Mouse (Mus musculus): ENCODE measurements around the gene Gm44790. TPM values are rescaled to one million over a fixed set of nuclear protein-coding genes. Genes with fewer than 3 reads are reported as not detected.
"Not testable (repeated sequence)": the region's sequence is repeated elsewhere in the genome, so short reads cannot be mapped to it uniquely, and the experiment has no call there.

Gm44790 gene
- total RNA-seq, 2 experiments from 2014 or later = 0.92 to 3.0 TPM

GRCm38 (mm10) chr6:86472100-86472955, 45.9 kb downstream of the Gm44790 start:
- peak; percentile 99 for DNase-seq (ENCODE audit: extremely low spot score in 1 of 2, low spot score in 1 of 2)

GRCm38 (mm10) chr6:86473077-86473476, 46.6 kb downstream of the Gm44790 start:
- DNase-seq (ENCODE audit: extremely low spot score in 1 of 2, low spot score in 1 of 2) = no peak

- no peak for DNase-seq (ENCODE audit: extremely low spot score in 1 of 2, low spot score in 1 of 2)
Measured at GRCm38 (mm10) chr6:86474072-86474471, 47.6 kb downstream of the Gm44790 start.

- DNase-seq (ENCODE audit: extremely low spot score in 1 of 2, low spot score in 1 of 2) = no peak
Measured at GRCm38 (mm10) chr6:86474646-86475181, 48.3 kb downstream of the Gm44790 start.

- no peak for DNase-seq (ENCODE audit: extremely low spot score in 1 of 2, low spot score in 1 of 2)
Measured at GRCm38 (mm10) chr6:86475462-86476167, 49.2 kb downstream of the Gm44790 start.

GRCm38 (mm10) chr6:86476931-86477330, 50.5 kb downstream of the Gm44790 start:
- no peak for DNase-seq (ENCODE audit: extremely low spot score in 1 of 2, low spot score in 1 of 2)

GRCm38 (mm10) chr6:86479311-86479710, 52.9 kb downstream of the Gm44790 start:
- DNase-seq (ENCODE audit: extremely low spot score in 1 of 2, low spot score in 1 of 2) = no peak

- no peak for DNase-seq (ENCODE audit: extremely low spot score in 1 of 2, low spot score in 1 of 2)
Measured at GRCm38 (mm10) chr6:86479816-86480188, 53.3 kb downstream of the Gm44790 start.

- DNase-seq (ENCODE audit: extremely low spot score in 1 of 2, low spot score in 1 of 2) = no peak
Measured at GRCm38 (mm10) chr6:86480189-86480831, 53.9 kb downstream of the Gm44790 start.

GRCm38 (mm10) chr6:86481871-86482270, 55.4 kb downstream of the Gm44790 start:
- no peak for DNase-seq (ENCODE audit: extremely low spot score in 1 of 2, low spot score in 1 of 2)

- DNase-seq (ENCODE audit: extremely low spot score in 1 of 2, low spot score in 1 of 2) = no peak
Measured at GRCm38 (mm10) chr6:86485943-86486640, 59.6 kb downstream of the Gm44790 start.

GRCm38 (mm10) chr6:86487358-86488148, 61.1 kb downstream of the Gm44790 start:
- DNase-seq (ENCODE audit: extremely low spot score in 1 of 2, low spot score in 1 of 2) = peak; percentile 57 to 65

- no peak for DNase-seq (ENCODE audit: extremely low spot score in 1 of 2, low spot score in 1 of 2)
Measured at GRCm38 (mm10) chr6:86488149-86488485, 61.7 kb downstream of the Gm44790 start.

- DNase-seq (ENCODE audit: extremely low spot score in 1 of 2, low spot score in 1 of 2) = no peak
Measured at GRCm38 (mm10) chr6:86489945-86490344, 63.5 kb downstream of the Gm44790 start.

GRCm38 (mm10) chr6:86490413-86490812, 64.0 kb downstream of the Gm44790 start:
- not testable (repeated sequence) for DNase-seq (ENCODE audit: extremely low spot score in 1 of 2, low spot score in 1 of 2)

GRCm38 (mm10) chr6:86493469-86494263, 67.2 kb downstream of the Gm44790 start:
- no peak for DNase-seq (ENCODE audit: extremely low spot score in 1 of 2, low spot score in 1 of 2)

- no peak for DNase-seq (ENCODE audit: extremely low spot score in 1 of 2, low spot score in 1 of 2)
Measured at GRCm38 (mm10) chr6:86494767-86495166, 68.3 kb downstream of the Gm44790 start.
